Mouse (Mus musculus) limb, embryonic 10.5 days (tissue): ENCODE results near the gene Sval1. TPM values are rescaled to one million over a fixed set of nuclear protein-coding genes. Genes with fewer than 3 reads are reported as not detected.

Source experiments
- DNase-seq: peaks from one replicate; pipeline ENCODE4 v3.0.0-alpha.2; 2017; ENCODE audit warnings: low spot score
- H3K27ac ChIP-seq: fragments of 300-500 bp; sonication (generic); 2 replicates; pipeline ENCODE4 v1.5.1; 2016; ENCODE audit warnings: mild to moderate bottlenecking
- H3K27me3 ChIP-seq: fragments of 300-500 bp; sonication (generic); 2 replicates; pipeline ENCODE4 v1.6.1; 2016; ENCODE audit warnings: low read depth, mild to moderate bottlenecking; ENCODE audit not compliant: poor library complexity, severe bottlenecking
- H3K36me3 ChIP-seq: fragments of 300-500 bp; sonication (generic); 2 replicates; pipeline ENCODE4 v1.6.1; 2016; ENCODE audit warnings: mild to moderate bottlenecking, moderate library complexity
- H3K4me1 ChIP-seq: fragments of 300-500 bp; sonication (generic); 2 replicates; pipeline ENCODE4 v1.6.1; 2016
- H3K4me3 ChIP-seq: fragments of 300-500 bp; sonication (generic); 2 replicates; pipeline ENCODE4 v1.5.1; 2016; ENCODE audit warnings: mild to moderate bottlenecking, moderate library complexity
- H3K9me3 ChIP-seq: fragments of 300-500 bp; sonication (generic); replicated peaks from 2 replicates; pipeline ENCODE4 v1.6.1; 2016; ENCODE audit warnings: mild to moderate bottlenecking
- WGBS: fragments of 180-500 bp; shearing (Covaris S2); methylation state at CpG from one replicate; pipeline ENCODE4 v1.1.7; 2016; 5-methylcytosine and 5-hydroxymethylcytosine counted together
- polyA plus RNA-seq: library from polyadenylated mRNA; unstranded; fragments of >200 nt; fragmentation: Nextera tagmentation; extraction: Ambion mirVana; gene quantifications from 2 replicates; pipeline ENCODE4 v1.2.1, GENCODE M21; 2016

Sval1 gene
- not detected in 2 replicates for polyA plus RNA-seq

DNA sequence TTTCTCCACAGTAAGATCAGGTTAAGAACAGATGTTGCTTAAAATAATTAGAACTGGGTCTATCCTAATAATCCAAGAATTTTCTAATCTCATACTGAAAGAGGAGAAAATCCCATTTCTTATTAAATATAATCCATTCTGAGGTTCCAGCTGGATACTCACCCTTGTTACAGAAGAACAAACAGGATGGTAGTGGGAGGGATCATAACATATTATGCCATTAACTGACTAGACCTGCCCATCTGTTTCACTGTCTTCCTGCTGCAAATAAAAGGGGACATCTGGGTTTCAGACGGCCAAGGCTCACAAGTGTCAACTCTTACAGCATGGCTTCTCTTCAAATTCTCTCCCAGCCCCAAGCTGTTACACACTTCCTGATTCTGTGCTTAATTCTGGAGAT lies at the start of gene Sval1:
Gene Sval1 (plus strand): TSS at position 301 of the 400 bp plus-strand sequence.
- DNase-seq = no peak
- Histone ChIP-seq H3K36me3 (no peaks in the 10 kb centered on the region), H3K27me3 (no peaks in the 10 kb centered on the region), H3K4me3 (no peak within 1 kb of the TSS), H3K9me3 (no peaks in the 10 kb centered on the region), H3K4me1 (no peaks in the 10 kb centered on the region), H3K27ac (no peak within 1 kb of the TSS)
- 76% methylated on average over 1 of the region's 1 CpGs for WGBS

DNA sequence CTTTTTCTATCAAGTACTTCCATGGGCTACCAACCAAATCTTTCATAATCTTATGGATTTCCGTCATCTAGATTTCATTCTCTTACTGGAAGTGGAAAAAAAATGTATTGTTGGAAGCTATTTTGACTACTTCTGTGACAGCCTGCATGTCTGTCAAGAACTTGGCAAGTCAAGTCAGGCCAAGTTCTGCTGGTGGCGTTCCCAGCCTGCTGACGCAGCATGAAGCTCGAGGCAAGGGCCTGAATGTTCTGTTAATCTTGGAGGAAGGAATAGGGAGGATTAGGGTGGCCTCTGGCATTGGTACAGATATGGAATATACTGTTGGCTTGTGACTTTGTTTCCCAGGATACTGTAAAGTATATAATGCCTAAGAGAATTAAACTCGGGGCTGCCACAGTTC lies 39.8 kb upstream of the Sval1 start:
- WGBS = 83% methylated on average over 5 of the region's 5 CpGs
- no peak overlapping the region for H3K27ac ChIP-seq
- no peak overlapping the region for H3K4me3 ChIP-seq
- no peak for DNase-seq
- H3K36me3 ChIP-seq = no peaks in the 10 kb centered on the region
- H3K9me3 ChIP-seq = no peaks in the 10 kb centered on the region
- H3K4me1 ChIP-seq = no peaks in the 10 kb centered on the region
- no peaks in the 10 kb centered on the region for H3K27me3 ChIP-seq

DNA sequence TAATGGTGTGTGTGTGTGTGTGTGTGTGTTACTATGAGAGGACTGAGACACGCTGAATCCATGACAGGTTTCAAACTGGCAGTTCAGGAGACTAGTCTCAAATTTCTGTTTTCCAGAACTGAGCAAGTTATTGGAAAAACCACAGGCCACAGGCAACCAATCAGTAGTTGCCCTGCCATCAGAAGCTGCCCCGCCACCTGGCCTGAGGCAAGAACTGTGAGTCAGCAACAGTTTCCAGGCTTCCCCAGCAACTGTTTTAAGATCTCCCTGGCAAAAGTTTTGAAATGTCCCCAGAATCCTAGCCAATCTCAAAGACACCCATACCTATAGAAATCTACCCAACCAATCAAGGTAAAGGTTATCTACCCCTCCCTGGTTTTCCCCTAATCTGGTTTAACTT lies 36.5 kb upstream of the Sval1 start:
- no peak overlapping the region for H3K27ac ChIP-seq
- no peaks in the 10 kb centered on the region for H3K27me3 ChIP-seq
- 88% methylated on average over 2 of the region's 2 CpGs for WGBS
- no peak for DNase-seq
- H3K9me3 ChIP-seq = no peaks in the 10 kb centered on the region
- no peaks in the 10 kb centered on the region for H3K4me1 ChIP-seq
- no peak overlapping the region for H3K4me3 ChIP-seq
- no peaks in the 10 kb centered on the region for H3K36me3 ChIP-seq

DNA sequence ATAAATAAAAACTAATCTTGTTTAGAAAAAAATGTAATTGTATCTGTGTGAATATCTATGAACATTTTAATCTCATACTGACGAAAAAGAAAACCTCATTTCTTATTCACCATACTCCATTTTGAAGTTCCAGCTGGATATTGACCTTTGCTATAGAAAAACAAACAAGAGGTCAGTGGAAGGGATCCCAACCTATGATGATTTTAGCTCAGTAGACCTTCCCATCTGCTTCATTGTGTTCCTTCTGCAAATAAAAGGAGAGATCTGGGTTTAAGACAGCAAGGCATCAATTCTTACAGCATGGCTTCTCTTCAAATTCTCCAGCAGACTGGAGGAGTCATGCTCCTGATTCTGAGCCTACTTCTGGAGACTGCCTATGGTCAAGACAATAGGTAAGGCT lies 16.4 kb downstream of the Sval1 start, which contains the start of gene Sval3:
Gene Sval3 (plus strand): TSS at position 301 of the 400 bp plus-strand sequence.
- Histone ChIP-seq H3K4me3 (no peak within 1 kb of the TSS), H3K27me3 (no peaks in the 10 kb centered on the region), H3K9me3 (no peaks in the 10 kb centered on the region), H3K27ac (no peak within 1 kb of the TSS), H3K36me3 (no peaks in the 10 kb centered on the region), H3K4me1 (no peaks in the 10 kb centered on the region)
- DNase-seq = no peak
- WGBS = 81% methylated on average over 1 of the region's 1 CpGs

Other genes with a start within 250 kb of the Sval1 start
- gene Kel, start 247.3 kb upstream of the Sval1 start, polyA plus RNA-seq = 7.0 TPM in 2 replicates
- not detected in 2 replicates for gene Olfr459, start 176.5 kb upstream of the Sval1 start, polyA plus RNA-seq
- not detected in 2 replicates for gene Pip, start 104.1 kb upstream of the Sval1 start, polyA plus RNA-seq
- not detected in 2 replicates for gene Sval2, start 98.6 kb upstream of the Sval1 start, polyA plus RNA-seq
- not detected in 2 replicates for gene Sval3, start 16.5 kb downstream of the Sval1 start, polyA plus RNA-seq
- gene Sva, start 86.8 kb downstream of the Sval1 start, polyA plus RNA-seq = not detected in 2 replicates
- gene Tas2r139, start 189.3 kb downstream of the Sval1 start, polyA plus RNA-seq = not detected in 2 replicates